ENCODE assay signal across 10 mouse cellular contexts in the genomic region with DNA sequence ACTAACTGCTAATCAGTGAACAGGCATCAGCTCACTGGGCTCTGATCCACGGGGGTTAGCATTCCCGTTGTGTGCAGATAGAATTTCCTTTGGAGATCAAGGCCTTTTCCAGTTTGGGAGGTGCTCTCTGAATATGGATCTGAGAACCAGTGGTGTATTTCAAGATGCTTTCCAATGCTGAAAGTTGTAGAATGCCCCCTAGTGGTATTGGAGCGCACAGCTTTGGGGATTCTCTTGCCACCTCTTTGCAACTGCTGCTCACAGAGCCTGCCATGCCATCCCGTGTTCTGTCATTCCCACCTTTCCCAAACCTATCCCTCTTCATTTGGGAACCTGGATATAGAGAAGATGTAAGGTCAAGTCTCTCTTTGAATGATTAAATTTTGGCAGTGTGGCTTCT.
DNase-seq lines count a peak whose midpoint lies in the region; ATAC-seq and TF ChIP-seq lines count a peak whose summit lies in the region.
"Had no signal": no experiment of that assay in that cellular context is flagged by ENCODE, and none has a peak within 500 bp of the region (broad histone marks: within the 10 kb centered on the region; RNA-seq: fewer than 3 reads in every experiment).

No protein-coding gene starts in this region.

- no peak overlapping the region for H3K4me2 ChIP-seq in midbrain, embryonic 16.5 days (ENCODE audit: low read length)
- no peak overlapping the region for H3K4me2 ChIP-seq in forebrain, embryonic 12.5 days
- H3K4me2 ChIP-seq: embryonic facial prominence, embryonic 13.5 days; midbrain, embryonic 12.5 days had no signal

- H3K9ac ChIP-seq in ES-E14 (ENCODE audit: insufficient read depth, low read depth, low read length, poor library complexity, severe bottlenecking) = no peak overlapping the region
- H3K9ac ChIP-seq in midbrain, embryonic 16.5 days (ENCODE audit: low read depth, low read length) = no peak overlapping the region
- H3K9ac ChIP-seq in forebrain, embryonic 12.5 days = no peak overlapping the region
- H3K9ac ChIP-seq: embryonic facial prominence, embryonic 13.5 days; midbrain, embryonic 12.5 days had no signal

- H3K36me3 ChIP-seq in ES-E14 (ENCODE audit: control insufficient read depth, insufficient read depth, low read length, poor library complexity, severe bottlenecking) = no peaks in the 10 kb centered on the region
- H3K36me3 ChIP-seq in midbrain, embryonic 16.5 days (ENCODE audit: control insufficient read depth, insufficient read depth, low read length) = no peaks in the 10 kb centered on the region
- no peaks in the 10 kb centered on the region for H3K36me3 ChIP-seq in forebrain, embryonic 12.5 days (replicated peaks)
- H3K36me3 ChIP-seq: embryonic facial prominence, embryonic 13.5 days; midbrain, embryonic 12.5 days had no signal

- no peaks in the 10 kb centered on the region for H3K4me1 ChIP-seq in ES-E14 (ENCODE audit: control insufficient read depth in 2 of 2, insufficient read depth in 2 of 2, low read length in 2 of 2, poor library complexity in 1 of 2)
- H3K4me1 ChIP-seq in midbrain, embryonic 16.5 days (ENCODE audit: control insufficient read depth, insufficient read depth, low read length) = no peaks in the 10 kb centered on the region
- H3K4me1 ChIP-seq in forebrain, embryonic 12.5 days = no peaks in the 10 kb centered on the region
- H3K4me1 ChIP-seq: embryonic facial prominence, embryonic 13.5 days; midbrain, embryonic 12.5 days had no signal

- in situ Hi-C loops in ES-E14 (cut with MboI; ENCODE audit: low sequenced_read_pairs in 2 of 2, unreplicated experiment in 2 of 2) = no loop called here

- no peak for ATAC-seq in midbrain, embryonic 16.5 days
- ATAC-seq in forebrain, embryonic 12.5 days (ENCODE audit: low FRiP score) = no peak

- WGBS in midbrain, embryonic 16.5 days = 32% methylated on average over 4 of the region's 4 CpGs
- 47% methylated on average over 4 of the region's 4 CpGs for WGBS in forebrain, embryonic 12.5 days

- DNase-seq in adrenal gland, postnatal 10 days = peak; percentile 15
- DNase-seq in adrenal gland, postnatal 14 days = no peak
- peak; percentile 11 for DNase-seq in layer of hippocampus, adult 11-12 months (ENCODE audit: low spot score)
- DNase-seq in layer of hippocampus, postnatal 36 days = no peak
- peak; percentile 8 for DNase-seq in ES-E14 (ENCODE audit: low read depth, low spot score)
- DNase-seq in induced T-regulatory cell, adult 2 months (ENCODE audit: low read depth) = peak; percentile 23

- no peaks in the 10 kb centered on the region for H3K27me3 ChIP-seq in midbrain, embryonic 16.5 days (ENCODE audit: control insufficient read depth, insufficient read depth, low read depth, low read length)
- H3K27me3 ChIP-seq in forebrain, embryonic 12.5 days = peaks cover 35% of the 10 kb centered on the region

- no peak overlapping the region for H3K4me3 ChIP-seq in ES-E14 (ENCODE audit: insufficient read depth in 1 of 2, low read depth in 1 of 2, low read length in 2 of 2, poor library complexity in 1 of 2, severe bottlenecking in 1 of 2)
- H3K4me3 ChIP-seq in midbrain, embryonic 16.5 days (ENCODE audit: low read depth, low read length) = no peak overlapping the region
- H3K4me3 ChIP-seq in forebrain, embryonic 12.5 days (replicated peaks) = no peak overlapping the region
- H3K4me3 ChIP-seq: embryonic facial prominence, embryonic 13.5 days; midbrain, embryonic 12.5 days had no signal

- no peak overlapping the region for H3K27ac ChIP-seq in ES-E14 (ENCODE audit: insufficient read depth, low read depth, low read length, poor library complexity, severe bottlenecking)
- H3K27ac ChIP-seq in midbrain, embryonic 16.5 days (ENCODE audit: low read length) = no peak overlapping the region
- no peak overlapping the region for H3K27ac ChIP-seq in forebrain, embryonic 12.5 days
- H3K27ac ChIP-seq: embryonic facial prominence, embryonic 13.5 days; midbrain, embryonic 12.5 days had no signal

- no peaks in the 10 kb centered on the region for H3K9me3 ChIP-seq in ES-E14 (ENCODE audit: control insufficient read depth, insufficient read depth, low read depth, low read length)
- H3K9me3 ChIP-seq in midbrain, embryonic 16.5 days (replicated peaks; ENCODE audit: control insufficient read depth, low read length, poor library complexity, severe bottlenecking) = no peaks in the 10 kb centered on the region
- no peaks in the 10 kb centered on the region for H3K9me3 ChIP-seq in forebrain, embryonic 12.5 days
- H3K9me3 ChIP-seq: embryonic facial prominence, embryonic 13.5 days; midbrain, embryonic 12.5 days had no signal

TF ChIP-seq in ES-E14, 5 proteins besides CTCF, POLR2A, EP300 and RAD21:
- TF ChIP-seq CHD2 (IDR thresholded peaks at IDR 0.05; ENCODE audit: low read depth, low read length) (no peak), HCFC1 (IDR thresholded peaks at IDR 0.05; ENCODE audit: borderline replicate concordance, insufficient read depth, low read length) (no peak), MAFK (IDR thresholded peaks at IDR 0.05; ENCODE audit: insufficient read depth, low read depth, low read length) (no peak), ZC3H11A (IDR thresholded peaks at IDR 0.05; ENCODE audit: borderline replicate concordance, low read depth, low read length) (no peak), ZNF384 (IDR thresholded peaks at IDR 0.05; ENCODE audit: low read depth, low read length) (no peak)

Comparison
In these comparisons a context has a peak if more than half of its experiments do, and no peak if none do; other contexts are left out.
1. DNase-seq: peak in adrenal gland, postnatal 10 days (single experiment), layer of hippocampus, adult 11-12 months (single experiment), ES-E14 (single experiment) and induced T-regulatory cell, adult 2 months (single experiment); none in adrenal gland, postnatal 14 days (single experiment) and layer of hippocampus, postnatal 36 days (0 of 2).